Mouse (Mus musculus) lung, postnatal 10 days (tissue): ENCODE measurements around the gene Scgb1b3.

ENCODE experiments used
- DNase-seq: peaks from one replicate; pipeline ENCODE4 v3.0.0; 2021

Scgb1b3 gene

GRCm38 (mm10) chr7:31375292-31375691 is at the start of gene Scgb1b3:
Gene Scgb1b3, plus strand, starts transcription at chr7:31375592.
- DNase-seq: no peak

- DNase-seq: no peak
Observed at GRCm38 (mm10) chr7:31362022-31362560, 13.3 kb upstream of the Scgb1b3 start, which contains the start of gene Scgb2b3. Gene Scgb2b3, minus strand, starts transcription at chr7:31362072.
